Mouse (Mus musculus) midbrain, embryonic 10.5 days (tissue): ENCODE results near the gene Asb6. TPM values are rescaled to one million over a fixed set of nuclear protein-coding genes. Genes with fewer than 3 reads are reported as not detected.
A peak's percentile ranks its signal among the peaks of the same experiment; 100 is the strongest.

ENCODE experiments used
- DNase-seq: peaks from one replicate; pipeline ENCODE4 v3.0.0-alpha.2; 2017; ENCODE audit warnings: low spot score
- H3K27ac ChIP-seq: fragments of 300-500 bp; sonication (generic); replicated peaks from 2 replicates; pipeline ENCODE4 v1.5.1; 2016; ENCODE audit warnings: mild to moderate bottlenecking
- H3K27me3 ChIP-seq: fragments of 300-500 bp; sonication (generic); 2 replicates; pipeline ENCODE4 v1.6.1; 2016; ENCODE audit warnings: low read depth, mild to moderate bottlenecking; ENCODE audit not compliant: poor library complexity, severe bottlenecking
- H3K36me3 ChIP-seq: fragments of 300-500 bp; sonication (generic); 2 replicates; pipeline ENCODE4 v1.6.1; 2016; ENCODE audit warnings: mild to moderate bottlenecking, moderate library complexity
- H3K4me1 ChIP-seq: fragments of 300-500 bp; sonication (generic); 2 replicates; pipeline ENCODE4 v1.6.1; 2016
- H3K4me3 ChIP-seq: fragments of 300-500 bp; sonication (generic); 2 replicates; pipeline ENCODE4 v1.5.1; 2016; ENCODE audit warnings: mild to moderate bottlenecking, moderate library complexity
- H3K9me3 ChIP-seq: fragments of 300-500 bp; sonication (generic); replicated peaks from 2 replicates; pipeline ENCODE4 v1.6.1; 2016; ENCODE audit warnings: mild to moderate bottlenecking
- WGBS: fragments of 180-500 bp; shearing (Covaris S2); methylation state at CpG from one replicate; pipeline ENCODE4 v1.1.7; 2016; 5-methylcytosine and 5-hydroxymethylcytosine counted together
- polyA plus RNA-seq: library from polyadenylated mRNA; unstranded; fragments of >200 nt; fragmentation: Nextera tagmentation; extraction: Ambion mirVana; gene quantifications from 2 replicates; pipeline ENCODE4 v1.2.1, GENCODE M21; 2016

Asb6 gene
- polyA plus RNA-seq, 1 experiment from 2014 or later: 45.8 TPM

DNA sequence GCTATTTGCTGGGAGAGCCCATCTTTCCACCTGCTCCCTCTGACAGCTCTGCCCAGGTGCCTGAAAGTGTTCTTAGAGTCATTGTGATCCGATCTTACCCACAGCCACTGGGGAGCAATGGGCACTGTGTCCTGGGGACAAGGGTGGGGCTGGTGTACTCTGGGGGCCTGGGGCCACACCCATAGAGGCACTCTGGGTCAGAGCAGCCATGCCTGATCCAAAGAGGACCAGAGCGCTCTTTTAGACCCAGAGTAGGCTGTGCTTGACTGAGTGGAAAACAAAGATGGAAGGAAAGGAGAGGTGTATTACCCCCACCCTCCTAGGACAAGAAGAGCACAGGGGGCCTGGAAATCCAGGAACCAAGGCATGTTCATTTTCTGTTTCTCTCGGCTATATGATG lies 26.5 kb downstream of the Asb6 start, which contains the start of gene 1700001O22Rik:
1700001O22Rik (minus strand) TSS at position 58 of the 400 bp plus-strand sequence.
- Histone ChIP-seq H3K36me3 (no peaks in the 10 kb centered on the region), H3K27me3 (peaks cover 72% of the 10 kb centered on the region), H3K4me3 (no peak within 1 kb of the TSS), H3K27ac (no peak within 1 kb of the TSS), H3K9me3 (no peaks in the 10 kb centered on the region), H3K4me1 (peaks cover 42% of the 10 kb centered on the region)
- DNase-seq: no peak
- WGBS: 86% methylated on average over 3 of the region's 3 CpGs

DNA sequence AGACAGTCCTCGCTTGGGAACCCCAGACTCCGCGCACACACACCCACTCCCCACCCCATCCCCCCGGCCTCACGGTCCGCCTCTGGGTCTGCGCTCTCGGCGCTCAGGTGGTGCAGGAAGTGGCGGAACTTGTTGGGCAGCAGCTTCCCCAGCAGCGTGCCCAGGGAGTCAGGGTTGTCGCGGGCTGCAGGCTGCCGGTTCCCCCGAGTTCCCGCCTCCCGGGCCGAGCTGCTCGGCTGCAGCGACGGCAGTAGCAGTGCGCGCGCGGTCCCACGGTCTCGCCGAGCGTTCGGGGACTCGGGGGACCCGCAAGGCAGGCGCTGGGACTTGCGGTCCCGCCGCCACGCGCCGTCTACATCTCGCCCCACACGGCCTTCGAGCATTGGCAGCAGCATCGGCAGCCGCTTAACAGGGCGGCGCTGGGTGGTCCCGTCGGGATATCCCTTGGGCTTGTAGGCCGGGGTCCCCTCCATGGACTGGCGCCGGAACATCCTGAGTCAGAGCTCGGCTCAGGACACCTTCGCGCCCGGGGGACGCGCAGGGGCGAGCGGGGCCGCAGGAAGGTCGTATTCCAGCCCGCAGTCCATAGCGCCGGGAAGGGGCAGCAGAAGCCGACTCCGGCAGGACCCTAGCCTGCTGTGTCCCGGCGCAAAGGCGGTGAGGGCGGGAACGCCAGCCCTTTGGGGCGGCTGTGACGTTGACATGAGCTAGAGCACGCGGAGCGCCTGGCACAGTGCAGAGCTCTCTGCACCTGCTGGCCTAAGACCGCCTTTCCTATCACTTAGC lies 28.9 kb downstream of the Asb6 start:
- Histone ChIP-seq H3K36me3 (no peaks in the 10 kb centered on the region), H3K27ac (peak overlapping the region; percentile 82), H3K9me3 (no peaks in the 10 kb centered on the region), H3K27me3 (peaks cover 86% of the 10 kb centered on the region), H3K4me1 (peaks cover 32% of the 10 kb centered on the region), H3K4me3 (peak overlapping the region; percentile 62)
- peak; percentile 76 for DNase-seq
- WGBS: 1% methylated on average over 77 of the region's 77 CpGs

DNA sequence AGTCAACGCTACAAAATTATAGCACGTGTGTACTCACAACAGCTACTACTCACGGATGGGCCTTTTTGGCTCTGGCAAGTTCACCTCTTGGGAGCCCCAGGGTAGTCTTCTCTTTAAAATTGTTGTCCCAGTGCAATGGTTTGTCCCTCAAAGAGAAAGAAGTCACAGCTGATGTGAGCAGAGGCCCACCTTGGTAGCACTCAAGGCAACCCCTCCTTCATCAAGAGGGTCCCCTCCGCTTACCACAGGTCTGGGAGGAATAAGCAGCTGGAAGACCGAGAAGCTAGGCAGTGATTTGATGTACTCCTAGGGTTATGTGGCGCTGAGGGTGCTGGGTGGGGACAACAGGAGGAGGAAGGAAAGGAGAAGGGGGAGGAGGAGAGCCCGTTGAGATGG lies 29.5 kb downstream of the Asb6 start:
- no peaks in the 10 kb centered on the region for H3K36me3 ChIP-seq
- 38% methylated on average over 7 of the region's 7 CpGs for WGBS
- H3K4me3 ChIP-seq: peak overlapping the region; percentile 62
- peaks cover 89% of the 10 kb centered on the region for H3K27me3 ChIP-seq
- peaks cover 38% of the 10 kb centered on the region for H3K4me1 ChIP-seq
- peak overlapping the region; percentile 82 for H3K27ac ChIP-seq
- no peaks in the 10 kb centered on the region for H3K9me3 ChIP-seq
- no peak for DNase-seq

DNA sequence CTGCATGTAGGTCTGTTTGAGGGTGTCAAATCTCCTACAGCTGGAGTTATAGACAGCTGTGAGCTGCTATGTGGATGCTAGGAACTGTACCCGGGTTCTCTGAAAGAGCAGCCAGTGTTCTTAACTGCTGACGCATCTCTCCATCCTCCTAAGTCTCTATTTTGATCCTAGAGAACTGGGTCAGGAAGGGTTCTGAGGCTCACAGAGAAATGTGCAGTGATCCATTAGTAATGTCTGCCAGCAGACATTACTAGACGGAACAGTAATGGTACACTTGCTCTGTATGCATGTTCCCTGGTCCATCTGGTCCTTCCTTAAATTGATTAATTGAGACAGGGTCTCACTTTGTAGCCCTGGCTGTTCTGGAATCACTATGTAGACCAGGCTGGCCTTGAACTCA lies 30.7 kb downstream of the Asb6 start:
- no peaks in the 10 kb centered on the region for H3K9me3 ChIP-seq
- H3K4me1 ChIP-seq: peaks cover 50% of the 10 kb centered on the region
- no peak overlapping the region for H3K27ac ChIP-seq
- peaks cover 81% of the 10 kb centered on the region for H3K27me3 ChIP-seq
- no peaks in the 10 kb centered on the region for H3K36me3 ChIP-seq
- 84% methylated on average over 3 of the region's 3 CpGs for WGBS
- H3K4me3 ChIP-seq: no peak overlapping the region
- no peak for DNase-seq

DNA sequence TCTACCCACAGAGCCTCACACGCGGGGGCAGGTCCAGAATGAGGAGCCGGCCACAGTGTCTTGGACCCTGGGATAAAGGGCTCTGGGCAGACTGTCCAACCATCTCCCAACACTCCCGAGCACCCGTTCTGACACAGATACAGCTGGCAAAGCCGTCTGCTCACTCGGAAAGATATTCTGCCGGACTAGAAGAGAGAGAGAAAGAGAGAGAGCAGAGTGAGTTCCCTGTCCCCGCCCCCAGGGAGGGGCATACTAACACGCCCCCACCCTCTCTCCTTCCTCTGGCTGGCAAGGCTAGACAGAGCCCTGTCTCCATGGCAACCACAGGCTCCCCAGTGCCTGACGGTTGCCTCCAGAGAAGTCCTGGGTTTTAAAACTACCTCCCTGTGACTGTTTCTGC lies 33.8 kb downstream of the Asb6 start:
- Histone ChIP-seq H3K4me3 (peak overlapping the region; percentile 44), H3K9me3 (no peaks in the 10 kb centered on the region), H3K4me1 (peaks cover 59% of the 10 kb centered on the region), H3K36me3 (no peaks in the 10 kb centered on the region), H3K27ac (peak overlapping the region; percentile 90), H3K27me3 (peaks cover 50% of the 10 kb centered on the region)
- DNase-seq: peak; percentile 85
- 9% methylated on average over 11 of the region's 11 CpGs for WGBS

DNA sequence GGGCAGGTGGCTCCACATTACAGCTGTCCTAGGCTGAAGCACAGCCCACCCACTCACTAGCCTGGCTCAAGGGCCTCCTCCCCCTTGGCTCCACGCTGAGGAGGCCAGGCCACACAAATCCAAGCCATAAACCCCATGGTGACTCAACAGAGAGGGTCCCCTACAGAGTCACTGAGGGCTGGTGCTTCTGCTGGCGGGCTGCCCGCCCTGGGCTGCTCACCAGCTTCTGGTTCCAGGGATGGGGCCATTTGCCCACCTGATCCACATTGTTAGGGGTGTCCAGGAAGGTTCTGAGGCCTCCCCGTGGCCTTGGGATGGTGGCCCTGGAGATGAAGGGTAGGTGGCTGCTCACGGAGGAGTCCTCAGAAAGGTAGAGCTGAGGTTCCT lies 34.3 kb downstream of the Asb6 start:
- Histone ChIP-seq H3K27me3 (peaks cover 45% of the 10 kb centered on the region), H3K4me3 (peak overlapping the region; percentile 44), H3K4me1 (peaks cover 58% of the 10 kb centered on the region), H3K36me3 (no peaks in the 10 kb centered on the region), H3K9me3 (no peaks in the 10 kb centered on the region), H3K27ac (peak overlapping the region; percentile 90)
- no peak for DNase-seq
- 44% methylated on average over 5 of the region's 5 CpGs for WGBS

DNA sequence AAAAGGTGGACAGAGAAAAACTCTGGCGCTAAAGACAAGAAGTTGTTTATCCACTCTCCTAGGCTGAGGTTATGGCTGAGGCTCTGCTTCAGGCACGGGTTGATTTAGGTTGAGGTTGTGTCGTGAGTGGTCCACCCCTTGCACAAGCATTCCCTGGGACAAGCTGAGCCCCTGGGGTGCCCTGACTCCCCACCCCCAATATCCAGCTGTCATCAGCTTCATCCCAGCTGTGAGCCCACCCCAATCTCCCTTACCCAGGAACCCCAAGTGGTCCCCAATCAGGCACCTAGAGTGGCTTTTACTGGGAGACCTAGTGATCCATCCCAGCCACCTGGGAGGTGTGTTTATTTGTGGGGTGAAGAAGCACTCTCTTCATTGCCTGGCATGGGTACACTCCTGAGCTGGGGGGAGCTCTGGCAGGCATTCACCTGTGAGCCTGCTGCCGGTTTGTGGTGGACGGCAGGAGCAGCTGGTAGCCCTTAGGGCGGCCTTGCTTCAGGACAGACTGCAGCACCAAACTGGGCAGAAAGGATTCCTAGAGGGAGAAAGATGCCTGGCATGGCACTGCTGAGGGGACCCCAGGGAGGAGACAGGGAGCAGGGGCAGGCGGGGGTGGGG lies 34.8 kb downstream of the Asb6 start:
- Histone ChIP-seq H3K4me3 (peak overlapping the region; percentile 56; the same call in 1 of the 2 replicates), H3K9me3 (no peaks in the 10 kb centered on the region), H3K27ac (peak overlapping the region; percentile 90), H3K36me3 (no peaks in the 10 kb centered on the region), H3K27me3 (peaks cover 40% of the 10 kb centered on the region), H3K4me1 (peaks cover 58% of the 10 kb centered on the region)
- no peak for DNase-seq
- WGBS: 59% methylated on average over 7 of the region's 7 CpGs

DNA sequence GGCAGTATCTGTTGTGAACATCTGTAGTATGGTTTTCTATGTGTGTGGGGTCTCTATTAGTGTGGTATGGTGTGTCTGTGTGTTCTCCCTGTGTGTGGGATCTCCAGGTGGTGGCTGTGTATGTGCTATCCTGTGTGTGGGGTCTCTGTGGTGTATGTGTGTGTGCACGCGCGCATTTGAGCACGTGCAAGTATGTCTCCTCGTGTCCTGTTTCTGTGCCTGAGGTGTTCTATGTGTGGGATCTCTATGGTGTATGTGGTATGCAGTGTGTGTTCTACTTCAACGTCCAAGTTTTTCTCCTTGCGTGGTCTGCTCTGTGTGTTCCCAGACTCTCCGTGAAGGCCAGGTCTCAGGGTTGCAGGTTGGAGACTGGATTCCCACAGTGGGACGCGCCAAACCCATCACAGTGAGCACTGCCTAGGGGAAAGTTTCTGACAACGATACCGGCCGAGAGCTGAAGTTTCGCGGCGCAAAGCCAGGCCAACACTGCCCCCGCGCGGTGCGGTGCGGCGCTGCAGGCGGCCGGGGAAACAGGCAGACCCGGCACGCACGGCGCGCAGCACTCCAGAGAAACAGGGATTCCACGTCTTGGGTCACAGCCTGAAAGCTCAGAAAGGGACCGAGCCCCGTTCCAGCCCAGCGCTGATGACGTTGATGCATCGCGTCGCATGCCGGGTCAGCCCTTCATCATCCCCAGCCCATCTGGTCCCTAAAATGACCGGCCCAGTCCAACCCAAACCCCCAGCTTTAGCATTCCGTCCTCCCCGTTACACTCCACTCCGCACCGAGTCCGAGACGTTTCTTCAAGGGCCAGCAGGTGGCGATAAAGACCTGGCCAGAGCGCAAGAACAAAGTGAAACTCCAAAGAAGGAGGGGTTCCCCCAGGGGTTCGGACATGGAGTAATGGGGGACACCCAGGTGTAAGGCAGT lies 35.7 kb downstream of the Asb6 start:
- Histone ChIP-seq H3K27me3 (peaks cover 31% of the 10 kb centered on the region), H3K4me3 (peak overlapping the region; percentile 56), H3K27ac (peak overlapping the region; percentile 90), H3K4me1 (peaks cover 54% of the 10 kb centered on the region), H3K9me3 (no peaks in the 10 kb centered on the region), H3K36me3 (no peaks in the 10 kb centered on the region)
- 5% methylated on average over 48 of the region's 48 CpGs for WGBS
- peak; percentile 94 for DNase-seq

DNA sequence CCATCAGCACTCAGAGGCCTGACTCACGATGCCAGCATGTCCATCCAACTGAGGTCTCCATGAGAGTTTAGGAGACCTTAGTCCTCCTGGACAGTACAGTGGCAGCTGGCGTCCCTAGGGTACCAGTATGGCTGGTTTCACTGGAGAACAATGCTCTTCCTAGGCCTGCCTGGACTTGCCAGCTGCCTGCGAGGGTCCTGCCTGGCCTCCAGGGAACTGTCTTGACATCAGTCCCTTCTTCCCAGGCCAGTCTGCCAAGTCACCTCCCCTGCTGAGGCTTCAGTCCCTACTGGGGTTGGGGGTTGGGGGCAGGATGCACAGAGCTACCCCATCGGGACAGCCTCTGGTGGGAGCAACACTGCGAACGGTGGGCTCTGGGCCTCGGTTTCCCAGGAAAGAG lies 38.1 kb downstream of the Asb6 start:
- 91% methylated on average over 7 of the region's 7 CpGs for WGBS
- H3K9me3 ChIP-seq: no peaks in the 10 kb centered on the region
- peak overlapping the region; percentile 58 for H3K27ac ChIP-seq
- H3K4me1 ChIP-seq: peaks cover 61% of the 10 kb centered on the region
- peaks cover 9% of the 10 kb centered on the region; the same call in 1 of the 2 replicates for H3K27me3 ChIP-seq
- H3K4me3 ChIP-seq: no peak overlapping the region
- no peak for DNase-seq
- no peaks in the 10 kb centered on the region for H3K36me3 ChIP-seq

DNA sequence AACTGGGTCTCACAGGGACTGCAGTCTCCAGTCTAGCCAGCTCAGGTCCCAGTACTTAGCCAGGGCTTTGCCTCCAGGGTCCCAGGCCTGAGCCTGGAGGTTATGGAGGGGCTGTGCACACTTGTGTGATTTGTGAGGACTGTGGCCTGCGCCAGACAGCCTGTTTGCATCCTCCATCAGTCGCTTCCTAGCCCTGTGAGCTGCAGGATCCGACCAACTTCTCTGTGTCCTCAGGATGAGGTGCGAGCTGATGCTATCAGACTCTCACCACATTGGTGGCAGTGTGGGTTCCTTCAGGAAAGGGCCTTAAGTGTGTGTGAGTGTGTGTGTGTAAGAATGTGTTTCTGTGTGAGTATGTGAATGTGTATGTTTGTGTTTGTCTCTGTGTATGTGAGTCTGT lies 42.7 kb downstream of the Asb6 start:
- no peaks in the 10 kb centered on the region for H3K36me3 ChIP-seq
- peaks cover 74% of the 10 kb centered on the region for H3K4me1 ChIP-seq

DNA sequence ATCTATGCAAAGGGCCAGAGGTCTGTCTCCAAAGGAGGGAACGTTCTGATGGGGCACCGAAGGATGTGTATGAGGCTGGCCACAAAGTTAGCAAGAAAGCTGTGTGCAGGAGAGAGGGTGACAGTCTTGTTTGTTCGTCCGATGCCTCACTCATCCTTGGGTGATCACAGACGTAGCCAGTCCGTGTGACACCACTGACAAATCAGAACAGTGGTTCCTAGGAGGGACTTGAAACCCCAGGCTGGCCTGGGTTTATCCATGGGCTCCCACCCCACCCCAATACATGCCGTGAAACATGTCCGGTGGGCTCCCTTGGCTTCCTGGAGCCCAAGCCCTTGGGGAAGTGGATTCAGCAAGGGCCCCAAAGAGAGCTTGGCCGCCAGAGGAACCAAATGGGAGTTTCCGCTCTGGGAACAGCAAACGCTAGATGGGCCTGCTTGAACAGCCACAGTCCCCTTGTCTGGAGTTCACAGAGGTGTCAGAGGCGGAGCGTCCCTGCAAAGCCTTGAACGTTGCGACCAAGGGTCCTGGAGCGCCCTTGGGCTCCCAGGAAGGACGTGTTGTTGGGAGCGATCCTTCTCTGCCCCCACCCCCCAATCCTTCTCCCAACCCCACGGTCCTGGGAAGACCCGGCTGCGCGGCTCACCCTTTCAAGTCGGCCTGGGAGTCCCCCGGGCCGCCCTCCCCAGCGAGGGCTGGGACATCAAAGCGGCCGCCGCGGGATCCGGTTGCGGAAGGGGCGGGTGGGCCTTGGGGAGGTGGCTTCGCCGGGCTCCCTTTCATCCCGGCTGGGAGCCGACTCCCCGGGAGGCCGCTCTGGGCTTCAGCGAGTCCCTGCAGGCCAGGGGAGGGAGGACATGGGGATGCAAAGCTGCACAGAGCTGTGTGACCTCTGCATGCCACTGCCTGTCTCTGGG lies 45.8 kb downstream of the Asb6 start:
- WGBS: 7% methylated on average over 40 of the region's 40 CpGs
- Histone ChIP-seq H3K9me3 (no peaks in the 10 kb centered on the region), H3K4me3 (peak overlapping the region; percentile 50), H3K27ac (peak overlapping the region; percentile 92), H3K36me3 (no peaks in the 10 kb centered on the region), H3K4me1 (peaks cover 80% of the 10 kb centered on the region), H3K27me3 (0 out of 2 replicates have a peak, but pooled peaks cover 5% of the 10 kb centered on the region)
- peak; percentile 78 for DNase-seq

More for the DNA sequence above, 42.7 kb downstream of the Asb6 start:
- H3K9me3 ChIP-seq: no peaks in the 10 kb centered on the region
- no peak overlapping the region for H3K4me3 ChIP-seq
- H3K27ac ChIP-seq: peak overlapping the region; percentile 92
- H3K27me3 ChIP-seq: 0 out of 2 replicates have a peak, but pooled peaks cover 5% of the 10 kb centered on the region
- WGBS: 66% methylated on average over 4 of the region's 4 CpGs
- DNase-seq: no peak
